Mouse (Mus musculus) heart, embryonic 11.5 days (tissue): ENCODE measurements around the gene Ubxn1. TPM values are rescaled to one million over a fixed set of nuclear protein-coding genes. Genes with fewer than 3 reads are reported as not detected.
A peak's percentile ranks its signal among the peaks of the same experiment; 100 is the strongest.

Source experiments
- ATAC-seq: fragments of 200-750 bp; cut with Nextera tagmentation; replicated peaks from 2 replicates; pipeline ENCODE4 v1.8.0; 2017; ENCODE audit warnings: moderate library complexity; ENCODE audit not compliant: insufficient number of reproducible peaks, low FRiP score, low TSS enrichment
- H3K27ac ChIP-seq: fragments of 300-500 bp; sonication (generic); 2 replicates; pipeline ENCODE4 v1.5.1; 2014; ENCODE audit warnings: mild to moderate bottlenecking, low read depth, low read length
- H3K27me3 ChIP-seq: fragments of 300-500 bp; sonication (generic); 2 replicates; pipeline ENCODE4 v1.6.1; 2014; ENCODE audit warnings: mild to moderate bottlenecking, low read length, mixed read lengths; ENCODE audit not compliant: control insufficient read depth, insufficient read depth
- H3K36me3 ChIP-seq: fragments of 300-500 bp; sonication (generic); 2 replicates; pipeline ENCODE4 v1.6.1; 2014; ENCODE audit warnings: mild to moderate bottlenecking, low read length, moderate library complexity, mixed read lengths; ENCODE audit not compliant: control insufficient read depth, insufficient read depth
- H3K4me1 ChIP-seq: fragments of 300-500 bp; sonication (generic); 2 replicates; pipeline ENCODE4 v1.6.1; 2014; ENCODE audit warnings: low read length; ENCODE audit not compliant: control insufficient read depth, insufficient read depth
- H3K4me2 ChIP-seq: fragments of 300-500 bp; sonication (generic); 2 replicates; pipeline ENCODE4 v1.6.1; 2014; ENCODE audit warnings: mild to moderate bottlenecking, moderate library complexity
- H3K4me3 ChIP-seq: fragments of 300-500 bp; sonication (generic); 2 replicates; pipeline ENCODE4 v1.5.1; 2014; ENCODE audit warnings: low read depth, low read length
- H3K9ac ChIP-seq: fragments of 300-500 bp; sonication (generic); 2 replicates; pipeline ENCODE4 v1.6.1; 2014; ENCODE audit warnings: mild to moderate bottlenecking, low read depth, low read length, moderate library complexity
- H3K9me3 ChIP-seq: fragments of 300-500 bp; sonication (generic); replicated peaks from 2 replicates; pipeline ENCODE4 v1.6.1; 2016; ENCODE audit warnings: low read length; ENCODE audit not compliant: control insufficient read depth
- WGBS: fragments of 180-500 bp; shearing (Covaris S2); extraction: QIAGEN DNeasy Blood & Tissue Kit; methylation state at CpG from one replicate; pipeline ENCODE4 v1.1.7; 2014; ENCODE audit not compliant: insufficient replicate concordance; 5-methylcytosine and 5-hydroxymethylcytosine counted together
- polyA plus RNA-seq: library from polyadenylated mRNA; unstranded; fragments of >200 nt; fragmentation: Nextera tagmentation; extraction: Ambion mirVana; gene quantifications from 2 replicates; pipeline ENCODE4 v1.2.1, GENCODE M21; 2014

Gene Ubxn1
- polyA plus RNA-seq, 1 experiment from 2014 or later, result 141 TPM

DNA sequence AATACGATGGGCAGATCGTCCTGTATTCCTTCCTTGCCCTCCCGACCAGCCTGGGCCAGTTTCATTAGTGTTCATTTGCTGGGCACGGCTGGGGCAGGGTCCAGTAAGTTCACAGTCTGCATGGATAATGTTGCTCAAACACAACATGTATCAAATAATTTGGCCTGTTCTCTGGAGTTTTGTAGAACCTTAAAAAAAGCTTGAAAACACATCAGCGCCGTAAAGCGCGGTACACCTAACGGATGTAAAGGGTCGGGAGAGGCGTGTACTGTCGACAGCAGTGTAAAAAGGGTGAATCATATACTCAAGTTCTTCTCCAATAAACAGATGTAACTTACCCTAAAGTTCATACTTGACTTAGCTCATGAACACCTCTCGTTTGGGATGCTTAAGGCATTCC, 27.3 kb downstream of the Ubxn1 start:
- no peak for ATAC-seq
- peaks cover 14% of the 10 kb centered on the region for H3K4me1 ChIP-seq
- H3K27ac ChIP-seq, result peak overlapping the region; percentile 91
- 9% methylated on average over 13 of the region's 13 CpGs for WGBS
- peak overlapping the region; percentile 97 for H3K9ac ChIP-seq
- H3K36me3 ChIP-seq, result peaks cover 16% of the 10 kb centered on the region
- peak overlapping the region; percentile 82 for H3K4me2 ChIP-seq
- peak overlapping the region; percentile 98 for H3K4me3 ChIP-seq
- no peaks in the 10 kb centered on the region for H3K27me3 ChIP-seq
- no peaks in the 10 kb centered on the region for H3K9me3 ChIP-seq

DNA sequence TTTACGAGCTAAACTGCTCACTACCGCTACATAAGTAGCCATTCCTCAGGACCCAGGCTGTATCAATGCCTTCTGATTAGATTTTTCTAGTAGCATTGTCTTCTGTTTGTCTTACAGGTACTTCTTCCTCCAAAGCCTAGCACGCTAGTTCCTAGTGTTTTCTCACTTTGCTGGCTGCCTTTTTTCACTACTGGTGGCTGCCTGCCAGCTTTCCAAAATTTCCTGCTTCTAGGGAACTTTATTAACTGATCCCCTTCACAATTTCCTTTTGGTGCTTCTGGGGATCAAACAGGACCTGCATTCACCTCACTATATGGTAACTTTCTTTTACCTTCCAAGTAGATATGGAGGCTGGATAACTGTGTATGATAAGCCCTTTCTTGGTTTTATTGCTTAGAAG, 27.8 kb downstream of the Ubxn1 start:
- 49% methylated on average over 3 of the region's 3 CpGs for WGBS

DNA sequence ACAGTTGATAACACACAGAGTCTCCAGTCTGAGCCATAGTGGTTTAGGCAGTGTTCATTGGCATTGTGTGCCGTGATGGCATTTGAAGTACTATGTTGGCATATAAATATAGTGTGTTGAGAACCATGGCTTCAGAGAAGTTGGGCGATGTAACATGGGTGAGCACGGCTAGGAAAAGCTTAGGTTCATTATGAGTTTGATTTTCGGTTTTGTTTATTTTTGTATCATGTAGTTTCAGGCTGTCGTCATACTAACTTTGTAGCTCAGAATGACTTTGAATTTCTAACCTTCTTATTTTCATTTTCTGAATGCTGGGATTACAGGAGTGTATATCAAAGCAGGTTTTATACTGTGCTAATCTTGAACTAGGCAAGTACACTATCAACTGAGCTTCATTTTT, 32.1 kb downstream of the Ubxn1 start:
- no peak for ATAC-seq
- no peaks in the 10 kb centered on the region for H3K9me3 ChIP-seq
- no peak overlapping the region for H3K27ac ChIP-seq
- peaks cover 6% of the 10 kb centered on the region for H3K4me1 ChIP-seq
- H3K4me3 ChIP-seq, result no peak overlapping the region
- no peaks in the 10 kb centered on the region for H3K27me3 ChIP-seq
- WGBS, result 93% methylated on average over 5 of the region's 5 CpGs
- H3K36me3 ChIP-seq, result peaks cover 35% of the 10 kb centered on the region
- no peak overlapping the region for H3K9ac ChIP-seq
- no peak overlapping the region for H3K4me2 ChIP-seq

More for the DNA sequence above, 27.8 kb downstream of the Ubxn1 start:
- peaks cover 16% of the 10 kb centered on the region for H3K36me3 ChIP-seq
- peak overlapping the region; percentile 82 for H3K4me2 ChIP-seq
- H3K9ac ChIP-seq, result peak overlapping the region; percentile 97
- no peak overlapping the region for H3K27ac ChIP-seq
- H3K4me3 ChIP-seq, result peak overlapping the region; percentile 98
- ATAC-seq, result no peak
- H3K9me3 ChIP-seq, result no peaks in the 10 kb centered on the region
- H3K4me1 ChIP-seq, result peaks cover 14% of the 10 kb centered on the region
- no peaks in the 10 kb centered on the region for H3K27me3 ChIP-seq

DNA sequence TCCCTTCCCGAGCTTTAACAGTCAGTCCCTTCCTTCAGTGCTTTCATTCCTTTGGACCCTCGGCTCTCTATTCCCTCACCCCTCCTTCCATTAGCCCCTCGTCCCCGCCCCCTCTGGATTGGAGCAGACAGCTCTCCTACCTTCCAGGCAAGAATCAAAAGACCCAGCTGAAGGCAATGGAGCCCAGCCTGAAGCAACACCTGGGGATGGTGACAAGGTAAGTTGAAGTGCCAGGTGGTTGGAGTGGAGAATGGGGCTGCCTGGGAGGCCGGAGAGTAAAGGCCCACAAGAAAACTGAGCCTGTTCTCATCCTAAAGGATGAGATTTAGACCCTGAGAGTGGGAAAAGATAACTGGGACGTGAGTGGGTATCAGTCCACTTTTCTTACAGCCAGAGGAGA, 37.2 kb downstream of the Ubxn1 start:
- H3K4me3 ChIP-seq, result no peak overlapping the region
- no peaks in the 10 kb centered on the region for H3K4me1 ChIP-seq
- peaks cover 71% of the 10 kb centered on the region for H3K36me3 ChIP-seq
- H3K4me2 ChIP-seq, result no peak overlapping the region
- WGBS, result 90% methylated on average over 6 of the region's 6 CpGs
- no peaks in the 10 kb centered on the region for H3K27me3 ChIP-seq
- no peak overlapping the region for H3K9ac ChIP-seq
- H3K9me3 ChIP-seq, result no peaks in the 10 kb centered on the region
- no peak overlapping the region for H3K27ac ChIP-seq
- no peak for ATAC-seq

DNA sequence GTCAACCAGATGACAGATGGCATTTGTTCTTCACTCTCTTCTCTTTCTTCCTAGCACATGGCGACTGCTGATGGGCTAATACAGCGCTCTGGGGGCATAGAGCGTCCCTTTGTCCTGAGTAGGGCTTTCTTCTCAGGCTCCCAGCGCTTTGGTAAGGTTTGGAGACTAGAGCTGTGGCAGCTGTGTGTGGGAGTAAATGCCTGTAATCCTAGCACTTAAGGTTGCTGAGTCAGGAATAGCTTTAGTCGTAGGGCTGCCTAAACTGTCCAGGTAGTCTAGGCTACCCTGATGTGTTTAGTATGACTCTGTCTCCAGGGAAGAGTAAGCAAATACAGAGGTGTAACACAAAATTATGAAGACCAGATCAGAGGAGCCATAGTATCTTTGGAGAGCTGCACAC, 40.5 kb downstream of the Ubxn1 start:
- no peaks in the 10 kb centered on the region for H3K4me1 ChIP-seq
- ATAC-seq, result no peak
- H3K9me3 ChIP-seq, result no peaks in the 10 kb centered on the region
- H3K4me3 ChIP-seq, result no peak overlapping the region
- 90% methylated on average over 5 of the region's 5 CpGs for WGBS
- H3K36me3 ChIP-seq, result peaks cover 81% of the 10 kb centered on the region
- no peak overlapping the region for H3K4me2 ChIP-seq
- H3K27ac ChIP-seq, result no peak overlapping the region
- H3K27me3 ChIP-seq, result no peaks in the 10 kb centered on the region
- H3K9ac ChIP-seq, result no peak overlapping the region

DNA sequence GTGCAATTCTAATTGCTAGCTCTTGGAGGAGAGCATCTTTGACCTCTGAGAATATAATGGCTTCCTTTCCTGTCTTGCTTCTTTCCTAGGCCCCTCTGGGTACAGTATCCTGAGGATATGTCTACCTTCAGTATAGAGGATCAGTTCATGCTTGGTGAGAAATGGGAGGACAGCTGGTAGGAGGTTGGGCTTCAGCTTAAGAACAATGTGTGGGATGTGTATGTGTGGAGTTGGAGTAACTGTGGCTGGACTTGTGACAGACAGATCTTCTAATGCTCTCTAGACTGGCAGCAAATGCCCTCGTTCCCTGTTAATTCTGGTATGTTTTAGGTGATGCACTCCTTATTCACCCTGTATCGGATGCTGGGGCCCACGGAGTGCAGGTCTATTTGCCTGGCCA, 42.9 kb downstream of the Ubxn1 start:
- no peak overlapping the region for H3K4me2 ChIP-seq
- H3K27me3 ChIP-seq, result no peaks in the 10 kb centered on the region
- no peak for ATAC-seq
- no peak overlapping the region for H3K9ac ChIP-seq
- 93% methylated on average over 3 of the region's 3 CpGs for WGBS
- no peak overlapping the region for H3K4me3 ChIP-seq
- no peaks in the 10 kb centered on the region for H3K4me1 ChIP-seq
- H3K9me3 ChIP-seq, result no peaks in the 10 kb centered on the region
- peaks cover 62% of the 10 kb centered on the region for H3K36me3 ChIP-seq
- H3K27ac ChIP-seq, result no peak overlapping the region

DNA sequence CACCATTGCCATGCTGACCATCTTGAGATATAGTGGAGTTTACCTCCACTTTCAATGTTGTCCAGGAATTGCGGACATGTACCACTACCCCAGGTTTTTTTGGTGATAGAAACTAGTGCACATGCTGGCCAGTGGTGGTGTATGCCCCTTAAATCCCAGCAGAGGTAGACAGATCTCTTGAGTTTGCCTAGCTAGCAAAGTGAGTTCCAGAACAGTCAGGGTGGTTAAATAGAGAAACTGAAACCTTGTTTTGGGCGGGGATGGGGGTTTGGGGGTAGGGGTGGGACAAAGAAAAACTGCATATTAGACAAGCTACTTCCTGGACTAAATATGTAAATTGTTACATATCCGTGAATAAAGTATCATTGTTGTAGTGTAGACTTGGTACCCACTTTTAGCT, 47.7 kb downstream of the Ubxn1 start:
- 89% methylated on average over 3 of the region's 3 CpGs for WGBS
- Histone ChIP-seq H3K4me3 (no peak overlapping the region), H3K36me3 (peaks cover 33% of the 10 kb centered on the region), H3K4me2 (no peak overlapping the region), H3K27me3 (no peaks in the 10 kb centered on the region), H3K9ac (no peak overlapping the region), H3K9me3 (no peaks in the 10 kb centered on the region), H3K27ac (no peak overlapping the region), H3K4me1 (peaks cover 8% of the 10 kb centered on the region)
- no peak for ATAC-seq

DNA sequence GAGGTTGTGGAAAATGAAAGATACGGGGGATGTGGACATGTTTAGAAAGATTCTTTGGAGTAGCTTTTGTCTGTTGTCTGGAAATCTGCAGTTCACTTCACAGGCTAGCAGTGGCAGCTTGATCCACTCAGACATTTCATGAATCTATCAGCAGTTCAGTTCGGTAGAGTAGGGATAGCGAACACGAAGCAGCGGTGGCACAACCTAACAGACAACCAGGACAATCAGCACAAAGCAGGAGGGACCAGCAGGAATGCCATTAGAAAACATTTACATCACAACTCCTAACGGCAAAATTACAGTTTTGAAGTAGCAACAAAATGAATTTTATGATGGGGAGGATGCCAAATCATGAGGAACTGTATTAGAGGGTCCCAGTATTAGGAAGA, 48.4 kb downstream of the Ubxn1 start:
- Histone ChIP-seq H3K36me3 (peaks cover 26% of the 10 kb centered on the region), H3K27me3 (no peaks in the 10 kb centered on the region), H3K9ac (peak overlapping the region; percentile 82; the same call in 1 of the 2 replicates), H3K4me3 (peak overlapping the region; percentile 79), H3K4me2 (peak overlapping the region; percentile 87), H3K4me1 (peaks cover 8% of the 10 kb centered on the region), H3K9me3 (no peaks in the 10 kb centered on the region), H3K27ac (peak overlapping the region; percentile 78)
- no peak for ATAC-seq
- WGBS, result 61% methylated on average over 6 of the region's 6 CpGs

DNA sequence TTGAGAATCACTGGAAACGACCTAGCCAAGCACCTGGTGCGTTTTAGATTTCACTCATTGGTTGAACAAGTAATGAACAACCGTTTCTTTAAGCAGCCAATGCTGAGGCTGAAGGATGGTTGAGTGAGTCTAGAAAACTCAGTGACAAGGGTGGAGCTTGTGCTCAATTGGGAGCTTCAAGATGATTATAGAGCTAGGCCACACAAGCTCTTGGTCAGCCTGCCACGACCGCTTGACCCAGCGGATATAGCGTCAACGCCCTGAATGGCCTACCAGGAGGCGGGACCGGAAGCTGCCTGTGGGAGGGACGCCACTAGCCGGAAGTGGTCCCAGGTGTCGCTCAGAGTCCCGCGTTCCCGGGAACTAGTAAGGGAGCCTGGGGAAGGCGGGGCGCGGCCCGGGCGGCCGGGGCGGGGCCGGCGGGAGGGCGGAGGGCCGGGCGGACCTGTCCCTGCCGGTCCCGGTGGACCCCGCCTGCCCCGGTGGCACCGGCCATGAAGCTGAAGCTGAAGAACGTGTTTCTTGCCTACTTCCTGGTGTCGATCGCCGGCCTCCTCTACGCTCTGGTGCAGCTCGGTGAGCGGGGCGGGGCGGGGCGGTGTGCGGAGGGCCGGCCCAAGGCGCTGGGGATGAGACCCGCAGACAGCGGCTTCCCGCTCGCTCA, 48.9 kb downstream of the Ubxn1 start, which contains the start of gene B3gat3:
B3gat3 (plus strand) TSS at position 302 of the 664 bp plus-strand sequence.
- Histone ChIP-seq H3K27me3 (no peaks in the 10 kb centered on the region), H3K4me3 (peak within 1 kb of the TSS; percentile 79), H3K27ac (peak within 1 kb of the TSS; percentile 78), H3K36me3 (peaks cover 22% of the 10 kb centered on the region), H3K4me1 (peaks cover 8% of the 10 kb centered on the region), H3K4me2 (peak within 1 kb of the TSS; percentile 87), H3K9ac (peak within 1 kb of the TSS; percentile 82), H3K9me3 (no peaks in the 10 kb centered on the region)
- peak; percentile 97 for ATAC-seq
- WGBS, result 3% methylated on average over 41 of the region's 50 CpGs
